Mouse (Mus musculus) forebrain, embryonic 15.5 days (tissue): ENCODE data around the gene Abhd4. TPM values are rescaled to one million over a fixed set of nuclear protein-coding genes. Genes with fewer than 3 reads are reported as not detected.

Experiments used
- ATAC-seq: fragments of 200-750 bp; cut with Nextera tagmentation; replicated peaks from 2 replicates; pipeline ENCODE4 v1.8.0; 2017; ENCODE audit warnings: mild to moderate bottlenecking, moderate TSS enrichment, moderate library complexity
- H3K27ac ChIP-seq: fragments of 300-500 bp; sonication (generic); replicated peaks from 2 replicates; pipeline ENCODE4 v1.5.1; 2015; ENCODE audit warnings: mild to moderate bottlenecking, inconsistent platforms
- H3K27me3 ChIP-seq: fragments of 300-500 bp; sonication (generic); 2 replicates; pipeline ENCODE4 v1.6.1; 2015; ENCODE audit warnings: inconsistent platforms
- H3K36me3 ChIP-seq: fragments of 300-500 bp; sonication (generic); 2 replicates; pipeline ENCODE4 v1.6.1; 2015; ENCODE audit warnings: mild to moderate bottlenecking, inconsistent platforms
- H3K4me1 ChIP-seq: fragments of 300-500 bp; sonication (generic); 2 replicates; pipeline ENCODE4 v1.6.1; 2015; ENCODE audit warnings: inconsistent platforms
- H3K4me2 ChIP-seq: fragments of 300-500 bp; sonication (generic); replicated peaks from 2 replicates; pipeline ENCODE4 v1.6.1; 2015; ENCODE audit warnings: mild to moderate bottlenecking, inconsistent platforms
- H3K4me3 ChIP-seq: fragments of 300-500 bp; sonication (generic); 2 replicates; pipeline ENCODE4 v1.5.1; 2015; ENCODE audit warnings: mild to moderate bottlenecking, inconsistent platforms
- H3K9ac ChIP-seq: fragments of 300-500 bp; sonication (generic); replicated peaks from 2 replicates; pipeline ENCODE4 v1.6.1; 2015; ENCODE audit warnings: mild to moderate bottlenecking, inconsistent platforms
- H3K9me3 ChIP-seq: fragments of 300-500 bp; sonication (generic); 2 replicates; pipeline ENCODE4 v1.6.1; 2016; ENCODE audit warnings: inconsistent platforms
- WGBS: fragments of 180-500 bp; shearing (Covaris S2); methylation state at CpG from one replicate; pipeline ENCODE4 v1.1.7; 2015; ENCODE audit warnings: mixed read lengths; 5-methylcytosine and 5-hydroxymethylcytosine counted together
- polyA plus RNA-seq: library from polyadenylated mRNA; unstranded; fragments of >200 nt; fragmentation: Nextera tagmentation; extraction: Ambion mirVana; gene quantifications from 2 replicates; pipeline ENCODE4 v1.2.1, GENCODE M21; 2015

Abhd4 gene
- polyA plus RNA-seq, 1 experiment from 2014 or later: 53.9 TPM

DNA sequence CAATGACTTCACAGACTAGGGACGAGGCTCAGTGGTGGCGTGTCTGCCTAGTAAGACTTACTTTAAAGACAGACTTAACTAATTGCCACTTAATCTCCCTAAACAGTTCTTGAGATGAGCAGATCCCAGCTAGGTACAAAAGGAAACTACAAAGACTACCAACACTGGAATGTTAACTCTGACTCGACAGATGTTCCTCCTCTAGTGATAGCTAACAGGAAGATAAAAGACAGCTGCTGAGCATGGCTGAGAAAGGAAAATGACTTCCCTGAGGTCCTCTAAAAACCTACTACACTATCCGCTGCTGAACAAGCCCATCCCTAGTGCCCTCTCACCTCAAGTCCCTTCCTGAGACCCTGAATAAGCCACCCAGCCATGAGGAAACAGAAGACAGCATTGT is 3.9 kb upstream of the Abhd4 start:
- no peak for ATAC-seq
- Histone ChIP-seq H3K27me3 (no peaks in the 10 kb centered on the region), H3K4me1 (peaks cover 39% of the 10 kb centered on the region), H3K9me3 (no peaks in the 10 kb centered on the region), H3K4me3 (no peak overlapping the region), H3K36me3 (peaks cover 12% of the 10 kb centered on the region), H3K4me2 (no peak overlapping the region), H3K27ac (no peak overlapping the region), H3K9ac (0 out of 2 replicates have a peak overlapping the region, but pooled peaks have one; percentile 11)
- WGBS: 80% methylated on average over 4 of the region's 4 CpGs

DNA sequence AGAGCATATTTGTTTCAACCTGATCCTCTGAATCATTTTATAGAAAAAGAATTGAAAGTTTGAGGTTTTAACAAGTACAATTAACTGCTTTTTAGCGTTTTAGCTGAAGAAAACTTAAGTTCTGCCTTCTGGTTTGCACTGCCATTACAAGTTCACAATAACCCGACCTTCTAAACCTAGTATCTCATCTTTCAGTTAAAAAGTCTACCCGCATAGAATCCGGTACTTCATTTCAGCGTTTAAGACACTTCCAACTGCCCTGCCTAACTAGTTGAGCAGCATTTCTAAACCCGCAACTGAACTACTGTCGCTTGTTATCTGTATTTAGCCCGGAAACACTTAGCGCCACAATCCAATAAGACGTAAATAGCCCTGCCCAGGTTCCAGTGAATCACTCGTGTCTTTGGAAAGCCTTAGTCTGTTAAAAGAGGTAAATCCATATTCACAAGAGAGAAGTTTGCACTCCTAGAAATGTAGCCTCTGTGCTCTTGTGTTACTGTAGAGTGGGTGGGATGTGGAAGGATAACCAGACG is 748 bp downstream of the Abhd4 start:
- Histone ChIP-seq H3K9ac (peak overlapping the region; percentile 69; the same call in 1 of the 2 replicates), H3K27ac (no peak overlapping the region; the same call in 1 of the 2 replicates), H3K36me3 (no peaks in the 10 kb centered on the region), H3K4me2 (peak overlapping the region; percentile 61), H3K4me1 (peaks cover 52% of the 10 kb centered on the region), H3K27me3 (no peaks in the 10 kb centered on the region), H3K4me3 (peak overlapping the region; percentile 65), H3K9me3 (no peaks in the 10 kb centered on the region)
- 66% methylated on average over 12 of the region's 12 CpGs for WGBS
- ATAC-seq: no peak

DNA sequence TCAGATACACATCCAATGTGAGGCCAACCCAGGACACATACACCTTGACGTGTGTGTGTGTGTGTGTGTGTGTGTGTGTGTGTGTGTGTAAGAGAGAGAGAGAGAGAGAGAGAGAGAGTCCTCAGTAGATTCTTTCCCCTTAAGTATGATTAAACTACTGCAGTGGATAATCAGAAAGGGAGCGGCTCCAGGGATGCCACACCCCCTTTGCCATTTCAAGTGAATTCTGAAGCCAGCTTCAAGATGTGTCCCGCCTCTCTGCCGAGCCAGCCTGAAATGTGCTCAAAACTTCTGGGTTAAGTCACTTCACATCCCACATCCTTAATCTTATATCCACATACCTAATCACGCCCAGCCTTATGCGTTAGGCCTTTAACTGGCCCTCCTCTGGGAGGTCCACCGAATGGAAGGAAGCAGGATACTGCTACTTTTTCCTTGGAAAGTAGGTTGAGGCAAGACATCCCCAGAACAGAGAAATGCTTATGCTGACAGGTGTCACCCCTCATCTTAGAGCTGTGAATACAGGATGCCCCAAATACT is 4.2 kb downstream of the Abhd4 start:
- Histone ChIP-seq H3K4me3 (no peak overlapping the region), H3K27ac (no peak overlapping the region), H3K9ac (no peak overlapping the region), H3K4me1 (peaks cover 28% of the 10 kb centered on the region), H3K9me3 (no peaks in the 10 kb centered on the region), H3K4me2 (no peak overlapping the region), H3K27me3 (no peaks in the 10 kb centered on the region), H3K36me3 (no peaks in the 10 kb centered on the region)
- ATAC-seq: no peak
- 62% methylated on average over 7 of the region's 7 CpGs for WGBS

DNA sequence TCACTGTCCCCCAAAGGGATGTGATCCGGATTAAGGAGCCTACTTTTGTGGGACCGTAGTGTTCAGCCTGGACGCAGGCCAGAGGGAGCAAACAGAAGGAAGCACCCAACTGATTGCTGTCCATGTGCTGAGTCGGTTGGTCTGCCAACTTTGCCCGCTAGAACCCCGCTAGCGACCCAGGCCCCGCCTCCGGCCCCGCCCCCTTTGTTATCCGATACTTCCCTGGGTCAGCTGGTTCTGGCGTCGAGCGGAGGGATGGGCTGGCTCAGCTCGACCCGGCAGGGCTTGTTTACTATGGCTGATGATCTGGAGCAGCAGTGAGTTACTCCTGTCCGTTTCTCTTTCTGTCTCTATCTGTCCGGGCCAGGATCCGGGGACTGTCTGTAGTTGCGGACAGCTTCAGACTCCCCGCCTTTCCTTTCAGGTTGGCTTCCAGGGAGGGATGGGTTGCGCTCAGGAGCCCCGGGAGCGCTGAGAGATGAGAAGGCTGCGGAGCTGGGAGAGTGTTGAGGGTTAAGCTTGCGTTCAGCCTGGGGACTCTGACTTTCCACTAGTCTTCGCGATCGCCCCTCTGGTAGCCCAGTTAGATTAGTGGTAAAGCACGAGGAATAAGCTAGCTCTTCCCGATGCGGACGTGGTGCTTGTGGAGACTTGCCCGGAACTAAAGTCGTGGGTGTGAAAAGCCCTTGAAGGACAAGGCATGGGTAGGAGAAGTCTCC is 5.2 kb downstream of the Abhd4 start:
- no peaks in the 10 kb centered on the region for H3K27me3 ChIP-seq
- ATAC-seq: peak; percentile 90
- H3K9ac ChIP-seq: peak overlapping the region; percentile 63
- peak overlapping the region; percentile 82 for H3K4me2 ChIP-seq
- peak overlapping the region; percentile 55 for H3K4me3 ChIP-seq
- peaks cover 26% of the 10 kb centered on the region for H3K4me1 ChIP-seq
- no peaks in the 10 kb centered on the region for H3K36me3 ChIP-seq
- H3K9me3 ChIP-seq: no peaks in the 10 kb centered on the region
- under 1% methylated on average over 35 of the region's 35 CpGs for WGBS
- peak overlapping the region; percentile 33; the same call in 1 of the 2 replicates for H3K27ac ChIP-seq

DNA sequence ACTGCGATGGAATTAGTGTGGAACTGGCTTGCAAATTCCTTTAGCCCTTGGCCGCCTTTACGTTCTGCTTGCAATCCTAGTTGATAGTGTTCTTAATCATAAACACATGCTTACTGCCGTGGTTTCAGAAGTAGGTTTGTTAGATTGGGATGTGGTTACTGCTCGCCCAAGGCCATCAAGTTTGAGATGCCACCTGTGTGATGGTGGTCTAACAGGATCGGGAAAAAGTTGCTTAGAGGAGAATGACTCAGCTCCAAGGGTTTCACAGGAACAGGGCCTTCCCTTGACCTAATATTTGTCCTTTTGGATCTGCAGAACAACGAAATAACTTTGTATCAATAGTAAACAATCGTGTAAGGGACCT is 5.7 kb downstream of the Abhd4 start:
- Histone ChIP-seq H3K36me3 (no peaks in the 10 kb centered on the region), H3K27me3 (no peaks in the 10 kb centered on the region), H3K4me3 (peak overlapping the region; percentile 55), H3K4me2 (peak overlapping the region; percentile 82), H3K9me3 (no peaks in the 10 kb centered on the region), H3K4me1 (peaks cover 20% of the 10 kb centered on the region), H3K9ac (peak overlapping the region; percentile 63), H3K27ac (no peak overlapping the region)
- no peak for ATAC-seq
- 28% methylated on average over 8 of the region's 8 CpGs for WGBS

DNA sequence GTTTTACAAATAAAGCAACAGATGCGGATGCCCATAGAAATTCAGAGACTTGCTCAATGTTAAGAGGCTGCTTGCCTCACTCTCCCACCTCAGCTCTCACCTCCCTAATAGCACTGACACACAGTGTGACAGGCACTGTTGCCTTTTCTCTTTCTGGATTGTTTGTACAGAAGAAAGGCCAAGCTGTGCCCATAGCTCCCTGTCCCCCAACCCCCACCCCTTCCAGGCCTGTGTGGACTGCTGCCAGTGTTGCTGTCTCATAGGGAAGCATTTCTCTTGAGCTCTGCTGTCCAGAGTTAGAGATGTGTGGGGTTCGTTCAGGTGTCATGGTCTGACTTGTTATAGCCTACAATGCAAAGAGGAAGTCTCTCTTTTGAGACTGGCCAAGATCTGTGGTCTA is 6.2 kb downstream of the Abhd4 start:
- Histone ChIP-seq H3K27me3 (no peaks in the 10 kb centered on the region), H3K27ac (no peak overlapping the region), H3K36me3 (no peaks in the 10 kb centered on the region), H3K9me3 (no peaks in the 10 kb centered on the region), H3K4me3 (peak overlapping the region; percentile 55; the same call in 1 of the 2 replicates), H3K4me1 (peaks cover 17% of the 10 kb centered on the region), H3K9ac (no peak overlapping the region), H3K4me2 (peak overlapping the region; percentile 1; the same call in 1 of the 2 replicates)
- 75% methylated on average over 2 of the region's 2 CpGs for WGBS
- ATAC-seq: no peak

DNA sequence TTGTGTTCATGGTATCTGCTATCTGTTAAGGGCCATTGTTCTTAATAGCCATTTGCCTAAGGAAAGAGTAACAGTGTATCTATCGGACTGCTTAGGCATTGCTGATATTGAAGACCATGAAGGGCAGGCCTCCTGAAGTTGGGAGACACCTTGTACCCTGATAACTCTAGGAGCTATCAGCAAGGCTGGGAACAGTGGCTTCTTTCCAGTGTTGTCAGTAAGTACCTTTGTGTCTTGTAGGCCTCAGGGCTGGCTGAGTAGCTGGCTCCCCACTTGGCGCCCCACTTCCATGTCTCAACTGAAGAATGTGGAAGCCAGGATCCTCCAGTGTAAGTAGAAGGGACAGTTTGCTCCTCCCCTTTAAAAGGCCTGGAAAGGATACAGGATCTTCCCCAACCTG is 7.4 kb downstream of the Abhd4 start:
- 97% methylated on average over 2 of the region's 2 CpGs for WGBS
- no peak overlapping the region for H3K27ac ChIP-seq
- H3K4me1 ChIP-seq: peaks cover 17% of the 10 kb centered on the region
- H3K9me3 ChIP-seq: no peaks in the 10 kb centered on the region
- no peak overlapping the region for H3K4me2 ChIP-seq
- H3K36me3 ChIP-seq: no peaks in the 10 kb centered on the region
- H3K27me3 ChIP-seq: no peaks in the 10 kb centered on the region
- H3K4me3 ChIP-seq: no peak overlapping the region
- H3K9ac ChIP-seq: no peak overlapping the region
- no peak for ATAC-seq

DNA sequence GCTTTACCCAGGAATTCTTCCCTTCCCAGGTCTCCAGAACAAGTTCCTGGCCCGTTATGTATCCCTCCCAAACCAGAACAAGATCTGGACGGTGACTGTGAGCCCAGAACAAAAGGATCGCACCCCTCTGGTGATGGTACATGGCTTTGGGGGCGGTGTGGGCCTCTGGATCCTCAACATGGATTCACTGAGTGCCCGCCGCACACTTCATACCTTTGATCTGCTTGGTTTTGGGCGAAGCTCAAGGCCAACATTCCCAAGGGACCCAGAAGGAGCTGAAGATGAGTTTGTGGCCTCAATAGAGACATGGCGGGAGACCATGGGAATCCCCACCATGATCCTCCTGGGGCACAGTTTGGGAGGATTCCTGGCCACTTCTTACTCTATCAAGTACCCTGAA is 8.6 kb downstream of the Abhd4 start:
- ATAC-seq: no peak
- no peaks in the 10 kb centered on the region for H3K9me3 ChIP-seq
- H3K27ac ChIP-seq: no peak overlapping the region
- no peaks in the 10 kb centered on the region for H3K27me3 ChIP-seq
- 89% methylated on average over 8 of the region's 8 CpGs for WGBS
- no peak overlapping the region for H3K4me2 ChIP-seq
- no peak overlapping the region for H3K9ac ChIP-seq
- H3K4me1 ChIP-seq: peaks cover 17% of the 10 kb centered on the region
- no peaks in the 10 kb centered on the region for H3K36me3 ChIP-seq
- H3K4me3 ChIP-seq: no peak overlapping the region

DNA sequence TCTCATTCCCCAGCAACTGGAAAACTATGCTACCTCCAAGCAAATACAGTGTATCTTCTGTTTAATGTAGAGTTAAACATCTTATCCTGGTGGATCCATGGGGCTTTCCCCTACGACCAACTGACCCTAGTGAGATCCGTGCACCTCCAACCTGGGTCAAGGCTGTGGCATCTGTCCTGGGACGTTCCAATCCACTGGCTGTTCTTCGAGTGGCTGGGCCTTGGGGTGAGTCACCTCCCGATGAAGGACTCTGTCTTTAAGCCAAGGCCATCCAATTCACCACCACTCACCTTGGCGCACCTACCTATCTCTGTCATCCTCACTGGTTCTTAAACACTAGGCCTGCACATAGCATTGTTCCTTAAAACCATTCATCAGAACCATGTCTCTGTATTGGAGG is 9.1 kb downstream of the Abhd4 start:
- H3K4me1 ChIP-seq: peaks cover 17% of the 10 kb centered on the region
- H3K9ac ChIP-seq: no peak overlapping the region
- ATAC-seq: no peak
- H3K4me2 ChIP-seq: no peak overlapping the region
- no peak overlapping the region for H3K27ac ChIP-seq
- WGBS: 95% methylated on average over 6 of the region's 6 CpGs
- H3K4me3 ChIP-seq: no peak overlapping the region
- H3K27me3 ChIP-seq: no peaks in the 10 kb centered on the region
- no peaks in the 10 kb centered on the region for H3K9me3 ChIP-seq
- no peaks in the 10 kb centered on the region for H3K36me3 ChIP-seq

DNA sequence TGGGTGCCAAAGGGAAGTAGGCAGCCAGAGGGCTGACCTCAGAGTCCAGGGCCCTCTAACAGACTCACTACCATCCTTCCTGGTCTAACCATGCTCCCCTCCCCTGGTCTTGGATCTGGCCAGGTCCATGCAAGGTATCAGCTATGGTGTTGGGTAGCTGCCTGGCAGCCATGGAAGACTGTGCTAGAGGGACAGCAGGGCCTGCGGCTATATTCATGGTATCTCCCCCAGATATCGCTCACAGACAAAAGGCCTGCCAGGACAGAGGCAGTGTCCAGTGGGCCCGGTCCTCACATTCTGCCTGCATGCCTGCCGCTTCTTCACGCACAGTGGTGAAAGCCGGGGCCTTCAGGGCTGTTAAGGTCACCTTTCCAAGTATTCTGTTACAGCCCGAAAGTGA is 10.2 kb downstream of the Abhd4 start:
- no peak for ATAC-seq
- 91% methylated on average over 7 of the region's 7 CpGs for WGBS
- H3K9me3 ChIP-seq: no peaks in the 10 kb centered on the region

DNA sequence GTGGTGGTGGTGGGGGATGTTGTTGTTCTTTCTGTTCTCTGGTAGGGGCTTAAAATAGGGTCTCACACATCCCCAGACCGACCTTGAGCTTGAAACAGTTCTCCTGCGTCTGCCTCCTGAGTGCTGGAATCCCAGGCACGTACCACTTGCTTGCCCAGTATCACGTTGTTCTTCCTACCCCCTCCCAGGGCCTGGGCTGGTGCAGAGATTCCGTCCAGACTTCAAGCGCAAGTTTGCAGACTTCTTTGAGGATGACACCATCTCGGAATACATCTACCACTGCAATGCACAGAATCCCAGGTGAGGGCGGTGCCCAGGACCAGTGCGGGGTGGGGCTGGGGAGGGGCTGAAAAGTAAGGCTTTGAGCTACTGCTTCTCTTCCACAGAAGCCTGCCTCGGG is 11.1 kb downstream of the Abhd4 start:
- no peak overlapping the region for H3K27ac ChIP-seq
- no peaks in the 10 kb centered on the region for H3K27me3 ChIP-seq
- WGBS: 55% methylated on average over 10 of the region's 10 CpGs

More for the DNA sequence above, 10.2 kb downstream of the Abhd4 start:
- H3K4me3 ChIP-seq: no peak overlapping the region
- H3K9ac ChIP-seq: no peak overlapping the region
- no peak overlapping the region for H3K27ac ChIP-seq
- no peak overlapping the region for H3K4me2 ChIP-seq
- 0 out of 2 replicates have a peak, but pooled peaks cover 2% of the 10 kb centered on the region for H3K36me3 ChIP-seq
- H3K4me1 ChIP-seq: peaks cover 9% of the 10 kb centered on the region; the same call in 1 of the 2 replicates
- no peaks in the 10 kb centered on the region for H3K27me3 ChIP-seq

DNA sequence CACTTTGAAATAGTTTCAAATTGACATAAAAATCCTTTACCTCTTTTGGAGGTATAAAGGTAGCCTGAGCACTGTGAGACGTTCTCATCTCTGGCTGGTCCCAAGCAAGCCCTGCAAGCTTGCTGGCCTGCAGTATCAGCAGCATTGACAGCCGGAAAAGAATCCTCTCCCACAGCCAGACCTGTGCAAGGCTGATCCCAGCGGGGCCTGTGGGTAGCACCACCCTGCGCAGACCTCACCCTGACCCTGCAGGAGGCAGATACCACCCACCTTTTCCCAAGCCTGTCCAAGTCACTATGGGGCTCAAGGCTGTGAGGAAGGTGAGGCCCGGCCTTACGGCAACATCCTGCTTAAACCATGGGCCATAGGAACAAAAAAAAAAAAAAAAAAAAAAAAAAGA is 12.0 kb downstream of the Abhd4 start:
- H3K4me3 ChIP-seq: no peak overlapping the region
- ATAC-seq: no peak
- H3K9me3 ChIP-seq: no peaks in the 10 kb centered on the region
- no peak overlapping the region for H3K4me2 ChIP-seq
- H3K36me3 ChIP-seq: 0 out of 2 replicates have a peak, but pooled peaks cover 2% of the 10 kb centered on the region
- 75% methylated on average over 6 of the region's 6 CpGs for WGBS
- no peaks in the 10 kb centered on the region for H3K4me1 ChIP-seq
- no peaks in the 10 kb centered on the region for H3K27me3 ChIP-seq
- no peak overlapping the region for H3K27ac ChIP-seq
- no peak overlapping the region for H3K9ac ChIP-seq

More for the DNA sequence above, 11.1 kb downstream of the Abhd4 start:
- 0 out of 2 replicates have a peak, but pooled peaks cover 2% of the 10 kb centered on the region for H3K36me3 ChIP-seq
- H3K4me3 ChIP-seq: no peak overlapping the region
- no peak for ATAC-seq
- H3K9ac ChIP-seq: no peak overlapping the region
- 0 out of 2 replicates have a peak, but pooled peaks cover under 1% of the 10 kb centered on the region for H3K4me1 ChIP-seq
- H3K4me2 ChIP-seq: no peak overlapping the region
- H3K9me3 ChIP-seq: no peaks in the 10 kb centered on the region
